Mouse (Mus musculus) layer of hippocampus, adult 9-10 months (tissue): ENCODE measurements around the gene Il1a.

ENCODE experiments used
- DNase-seq: peaks from one replicate; pipeline ENCODE4 v3.0.0; 2022; ENCODE audit warnings: low spot score

The Il1a gene

GRCm38 (mm10) chr2:129263073-129263472 lies 46.7 kb downstream of the Il1a start:
- DNase-seq = no peak

GRCm38 (mm10) chr2:129261151-129261794 lies 48.5 kb downstream of the Il1a start:
- DNase-seq = no peak

DNA sequence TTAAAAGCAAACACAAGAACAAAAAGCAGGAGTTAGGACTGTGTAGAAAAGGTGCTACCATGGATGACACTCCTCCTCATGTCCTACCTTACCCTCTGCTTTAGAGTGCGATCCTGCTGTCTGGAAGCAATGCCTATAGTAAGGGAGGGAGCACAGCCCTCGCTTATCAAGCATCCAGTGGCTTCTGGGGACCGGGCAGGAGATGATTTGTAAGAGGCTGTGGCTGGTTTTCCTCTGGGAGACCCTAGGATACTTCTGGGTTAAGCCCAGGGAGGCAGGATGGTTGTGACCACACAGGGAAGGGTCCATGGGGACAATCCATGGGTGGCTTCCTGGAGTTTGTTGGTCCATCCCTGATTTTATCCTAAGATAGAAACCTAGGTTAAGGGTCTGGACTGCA lies 49.1 kb downstream of the Il1a start:
- no peak for DNase-seq

- DNase-seq = peak; percentile 71
Measured at GRCm38 (mm10) chr2:129258475-129259211, 51.1 kb downstream of the Il1a start.

GRCm38 (mm10) chr2:129258056-129258455 lies 51.7 kb downstream of the Il1a start:
- no peak for DNase-seq

GRCm38 (mm10) chr2:129256006-129256405 lies 53.8 kb downstream of the Il1a start:
- no peak for DNase-seq

- no peak for DNase-seq
Measured at GRCm38 (mm10) chr2:129254076-129254475, 55.7 kb downstream of the Il1a start.

- DNase-seq = no peak
Measured at GRCm38 (mm10) chr2:129253631-129253970, 56.2 kb downstream of the Il1a start.

DNA sequence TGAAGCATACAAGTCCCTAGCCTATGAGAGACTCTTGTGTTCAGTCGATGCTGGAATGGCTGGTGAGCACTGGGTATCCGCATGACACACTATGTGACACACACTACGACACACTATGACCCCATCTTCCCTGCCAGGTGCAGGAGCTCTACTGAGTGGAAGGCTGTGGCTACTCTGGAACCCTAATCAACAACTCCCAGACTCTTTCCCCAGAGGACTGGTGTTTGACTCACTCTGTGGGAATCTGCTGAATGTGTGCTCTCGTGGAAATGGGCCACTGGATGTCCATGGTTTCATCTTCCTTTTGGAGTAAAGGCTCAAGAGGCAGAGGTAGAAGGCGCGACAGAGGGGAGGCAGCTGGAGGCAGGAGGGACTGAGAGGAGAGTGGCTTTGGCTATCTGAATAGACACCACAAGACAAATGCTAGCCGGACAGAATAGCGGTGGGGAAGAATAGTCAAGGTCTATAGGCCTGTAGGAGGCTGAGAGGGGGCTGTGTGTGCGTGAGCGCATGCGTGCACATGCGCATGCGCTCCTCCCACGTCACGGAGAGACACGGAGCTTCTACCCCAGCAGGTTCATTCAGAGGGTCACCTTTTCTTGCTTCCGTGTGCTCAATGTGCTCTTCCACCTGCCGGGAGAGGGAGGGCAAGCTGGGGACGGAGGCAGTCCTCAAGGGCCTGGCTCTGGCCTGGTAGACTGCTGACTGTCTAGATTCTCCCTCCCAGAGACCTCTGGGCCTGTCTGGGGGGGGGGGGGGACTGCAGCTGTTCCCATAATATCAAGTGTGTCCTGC lies 56.7 kb downstream of the Il1a start:
- DNase-seq = no peak
